Mouse (Mus musculus): ENCODE measurements at regions not wholly inside any gene's neighbourhood (a gene's known extent, or its start where the extent isn't known, plus 50 kb on each side); places are given as distances from the start of the nearest gene placed in this dataset.

DNA sequence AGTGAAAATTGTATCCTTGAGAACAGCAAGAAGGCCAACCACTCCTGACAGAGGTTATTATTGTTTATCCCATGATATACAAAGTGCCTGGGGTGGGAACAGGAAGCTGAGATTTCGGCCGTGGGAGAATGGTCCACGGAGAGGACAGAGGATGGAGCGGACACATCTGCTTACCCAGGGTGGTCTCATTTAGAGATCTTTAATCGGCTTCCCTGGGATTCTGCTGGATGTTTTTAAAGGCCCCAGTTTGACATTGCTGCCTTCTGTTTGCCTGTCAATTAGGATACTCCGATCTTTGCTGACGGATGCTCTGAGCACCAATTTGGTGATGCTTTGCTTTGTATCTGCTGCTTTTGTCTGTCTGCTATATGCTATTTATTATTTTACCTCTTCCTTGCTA, 803.5 kb downstream of the Tmem132b start:
- no peak for DNase-seq (ENCODE audit: low spot score)

DNA sequence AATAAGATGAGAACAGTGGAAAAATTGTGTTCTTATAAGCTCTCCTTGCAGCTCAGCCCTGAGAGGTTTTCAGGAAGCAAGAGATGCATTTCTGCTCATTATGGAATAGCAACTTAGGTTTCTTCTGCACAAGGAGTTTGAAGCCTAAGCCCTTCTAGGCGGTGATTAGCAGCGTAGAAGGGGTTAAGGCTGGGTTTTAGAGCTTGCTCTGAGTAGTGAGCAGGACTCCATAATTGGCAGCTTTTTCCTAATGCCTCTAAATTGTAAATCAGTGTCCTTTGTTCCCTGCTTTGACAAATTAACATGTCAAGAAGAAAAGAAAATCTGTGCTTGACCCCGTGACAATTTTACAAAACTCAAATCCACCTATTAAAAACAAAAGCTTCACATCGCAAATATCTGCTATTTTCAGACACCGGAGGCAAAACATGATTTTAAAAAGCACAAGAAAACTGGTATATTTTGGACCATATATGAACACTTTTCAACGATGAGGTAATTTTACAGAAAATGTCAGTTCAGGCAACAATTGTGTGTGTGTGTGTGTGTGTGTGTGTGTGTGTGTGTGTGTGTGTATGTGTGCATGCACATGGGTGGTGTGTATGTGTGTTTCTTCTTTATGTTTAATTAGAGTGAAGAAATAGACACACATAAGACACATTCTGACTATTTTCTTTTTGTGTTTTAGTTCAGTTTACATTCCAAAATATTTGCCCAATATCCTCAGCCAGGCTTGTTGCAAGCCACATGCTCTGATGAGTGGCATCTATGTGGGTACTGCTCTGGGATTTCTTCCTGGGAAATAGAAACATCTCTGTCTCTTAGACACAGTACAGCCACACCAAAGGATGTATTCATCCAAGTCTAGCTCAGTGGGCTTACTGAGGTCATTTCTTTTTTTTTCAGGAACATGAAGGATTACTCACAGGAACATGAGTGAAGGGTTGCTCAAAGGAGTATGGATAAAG, 804.3 kb downstream of the Tmem132b start:
- DNase-seq (ENCODE audit: low spot score), result no peak

DNA sequence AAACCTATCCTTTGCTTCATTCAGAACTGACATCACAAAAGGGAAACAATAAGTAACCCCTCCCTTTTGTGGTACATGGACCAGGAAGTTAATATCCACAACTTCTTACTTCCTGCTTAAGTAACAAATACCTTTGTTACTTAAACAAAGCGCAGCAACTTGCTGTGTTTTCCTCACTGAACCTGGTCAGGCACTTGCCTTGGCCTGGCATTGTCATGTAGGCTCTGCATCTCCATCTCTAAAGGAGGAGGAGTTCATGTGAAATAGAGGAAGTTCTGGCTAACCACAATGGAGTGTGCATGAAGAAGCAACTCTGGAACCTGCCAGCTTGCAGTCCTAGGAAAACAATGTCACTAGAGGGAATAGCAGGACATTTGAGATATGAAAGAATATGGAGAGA, 806.3 kb downstream of the Tmem132b start:
- DNase-seq (ENCODE audit: low spot score), result no peak

DNA sequence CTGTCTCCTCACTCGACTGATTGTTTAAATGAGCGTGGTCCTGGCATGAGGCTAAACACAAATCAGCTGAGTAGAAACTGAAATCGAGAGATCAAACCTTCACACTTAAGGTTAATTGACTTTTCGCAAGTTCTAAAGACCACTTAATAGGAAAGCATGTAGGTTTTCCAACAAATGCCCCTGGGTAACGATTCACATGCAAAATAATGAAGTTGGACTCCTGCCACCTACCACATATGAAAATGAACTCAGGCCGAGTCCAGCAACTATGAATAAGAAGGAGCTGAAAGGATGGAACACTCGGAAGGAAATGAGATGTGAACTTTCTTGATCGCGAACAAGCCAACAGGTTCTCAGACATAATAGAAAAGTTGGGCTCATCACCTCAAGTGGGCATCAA, 812.0 kb downstream of the Tmem132b start:
- no peak for DNase-seq (ENCODE audit: low spot score)

DNA sequence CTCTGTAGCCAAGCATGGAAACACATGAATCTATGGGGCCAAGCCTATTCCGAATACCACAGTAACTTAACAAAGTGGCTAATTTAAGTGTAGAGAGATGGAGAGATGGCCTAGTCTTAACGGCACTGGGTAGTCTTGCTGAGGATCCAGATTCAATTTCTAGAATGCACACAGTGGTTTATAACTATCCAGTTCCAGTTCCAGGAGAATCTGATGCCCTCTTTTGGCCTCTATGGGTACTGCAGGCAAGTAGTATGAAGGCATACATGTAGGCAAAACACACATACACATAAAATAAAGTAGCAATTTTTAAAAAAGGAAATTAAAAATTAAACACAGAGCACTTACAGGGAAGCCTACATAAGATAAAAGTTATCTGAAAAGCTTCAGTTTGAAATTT, 819.4 kb downstream of the Tmem132b start:
- DNase-seq (ENCODE audit: low spot score), result no peak

DNA sequence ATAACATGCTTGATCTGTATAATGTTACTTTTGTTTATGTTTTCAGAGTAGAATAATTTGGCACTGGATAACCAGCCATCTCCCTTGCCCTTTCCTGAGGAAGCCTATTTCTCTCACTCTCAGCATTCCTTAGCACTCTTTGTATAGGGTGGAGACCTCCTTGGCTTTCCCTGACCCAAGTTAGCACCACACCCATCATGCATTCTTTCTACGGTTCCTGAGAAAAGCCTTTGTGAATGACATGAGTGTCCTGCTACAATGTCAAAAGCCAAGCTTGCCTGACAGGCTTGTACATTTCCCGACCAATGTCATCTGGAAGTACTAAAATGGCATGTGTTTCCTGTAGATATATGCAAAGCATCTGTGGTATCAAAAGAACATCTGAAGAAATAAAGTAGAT, 837.9 kb downstream of the Tmem132b start:
- DNase-seq (ENCODE audit: low spot score), result no peak

DNA sequence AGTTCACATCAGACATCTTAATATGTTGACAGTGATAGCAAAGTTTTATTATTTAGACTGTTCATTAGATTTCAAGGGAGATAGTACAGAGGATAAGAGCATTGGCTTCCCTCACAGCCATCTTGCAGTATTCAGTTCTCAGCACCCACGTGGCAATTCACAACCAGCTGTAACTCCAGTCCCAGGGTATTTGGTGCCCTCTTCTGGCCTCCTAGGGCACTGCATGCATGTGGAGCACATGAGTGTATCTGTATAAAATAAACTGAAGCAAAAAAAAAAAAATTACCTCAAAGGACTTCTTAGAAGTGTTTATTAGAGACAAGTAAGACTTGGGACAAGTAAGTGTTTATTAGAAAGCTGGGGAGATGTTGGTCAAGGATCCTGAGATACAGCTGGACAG, 849.3 kb upstream of the Tmem132c start:
- DNase-seq (ENCODE audit: low spot score), result no peak

DNA sequence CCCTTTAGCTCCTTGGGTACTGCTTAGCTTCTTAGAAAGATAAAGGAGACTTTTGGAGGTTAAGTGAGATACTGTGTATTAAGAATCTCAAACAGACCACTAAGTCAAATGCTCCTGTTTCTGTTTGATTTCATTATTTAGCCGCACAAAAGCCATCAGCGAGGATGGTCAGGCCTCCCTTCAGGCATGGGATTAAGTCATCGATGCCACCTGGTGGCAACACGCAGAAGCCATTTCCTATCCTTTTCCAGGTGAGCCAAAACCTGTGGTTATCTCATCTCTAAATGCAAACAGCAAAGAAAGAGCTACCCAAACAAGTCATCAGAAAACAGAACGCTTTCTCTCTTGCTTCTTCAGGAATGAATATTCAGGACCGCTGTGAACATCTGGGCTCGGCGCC, 846.3 kb upstream of the Tmem132c start:
- no peak for DNase-seq (ENCODE audit: low spot score)

DNA sequence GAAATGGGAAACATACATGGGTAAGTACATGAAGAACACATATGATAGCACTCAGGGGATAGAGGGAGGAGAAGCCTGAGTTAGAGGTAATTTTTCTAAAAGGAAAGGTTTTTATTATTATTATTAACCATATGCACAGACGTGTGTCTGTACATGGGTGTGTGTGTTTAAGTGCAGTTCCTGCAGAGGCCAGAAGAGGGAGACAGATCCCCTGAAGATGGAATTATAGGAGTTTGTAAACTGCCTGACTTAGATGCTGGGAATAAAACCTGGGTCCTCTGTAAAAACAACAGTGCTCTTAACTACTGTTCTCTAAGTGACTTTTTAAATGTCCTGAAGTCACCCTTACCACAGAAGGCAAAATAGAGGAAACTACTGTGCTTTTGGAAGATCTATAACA, 809.9 kb upstream of the Tmem132c start:
- DNase-seq (ENCODE audit: low spot score), result no peak

DNA sequence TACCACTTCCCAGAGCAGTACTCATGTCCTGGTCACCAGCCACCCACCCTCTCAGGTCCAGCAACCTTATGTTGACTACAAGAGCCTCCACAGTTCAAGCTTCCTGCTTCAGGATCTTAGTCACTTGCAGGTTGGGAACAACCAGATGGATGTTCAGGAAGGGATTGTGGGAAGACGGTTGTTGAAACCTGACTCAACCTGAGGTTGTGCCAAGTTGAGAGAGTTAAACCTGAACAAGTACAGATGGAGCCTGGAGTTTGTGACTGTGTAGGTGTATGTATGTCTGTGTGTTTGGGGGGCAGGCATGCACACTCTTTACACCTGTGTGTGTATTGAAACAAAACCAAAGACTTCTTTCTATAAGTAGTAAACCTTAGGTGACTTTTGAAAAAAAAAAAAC, 802.9 kb upstream of the Tmem132c start:
- DNase-seq (ENCODE audit: low spot score), result no peak

DNA sequence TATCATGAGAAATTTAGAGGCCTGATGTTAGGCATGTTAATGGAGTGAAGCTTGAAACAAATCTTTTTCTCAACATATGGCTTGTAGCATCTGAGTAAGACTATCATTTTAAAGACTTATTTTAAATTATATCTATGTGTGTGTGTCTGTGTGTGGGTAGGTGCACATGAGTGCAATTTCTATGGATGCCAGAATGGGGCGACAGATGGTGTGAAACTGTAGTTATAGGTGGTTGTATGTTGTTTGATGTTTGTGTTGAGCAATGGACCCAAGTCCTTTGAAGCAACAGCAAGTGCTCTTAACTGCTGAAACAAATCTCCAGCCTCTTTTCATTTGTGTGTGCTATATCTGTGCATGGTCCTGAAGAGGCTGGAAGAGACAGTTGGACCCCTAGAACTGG, 801.1 kb upstream of the Tmem132c start:
- DNase-seq (ENCODE audit: low spot score), result no peak

DNA sequence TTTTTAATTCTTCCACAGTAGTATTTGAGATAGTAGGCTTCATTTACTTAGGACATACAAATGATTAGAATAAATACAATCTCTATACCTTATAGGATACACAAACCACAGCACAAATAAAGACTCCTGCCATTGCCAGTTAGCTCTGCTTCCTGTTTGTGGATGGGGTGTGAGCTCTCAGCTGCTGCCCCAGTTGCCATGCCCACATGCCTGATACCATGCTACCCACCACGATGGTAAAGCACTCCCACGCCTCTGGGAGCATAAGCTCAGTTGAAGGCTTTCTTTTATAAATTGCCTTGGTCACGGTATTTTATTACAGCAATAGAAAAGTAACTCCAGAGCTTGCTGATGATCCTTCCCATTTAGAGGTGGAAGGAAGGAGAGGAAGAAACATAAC, 765.8 kb upstream of the Tmem132c start:
- DNase-seq (ENCODE audit: low spot score), result no peak

DNA sequence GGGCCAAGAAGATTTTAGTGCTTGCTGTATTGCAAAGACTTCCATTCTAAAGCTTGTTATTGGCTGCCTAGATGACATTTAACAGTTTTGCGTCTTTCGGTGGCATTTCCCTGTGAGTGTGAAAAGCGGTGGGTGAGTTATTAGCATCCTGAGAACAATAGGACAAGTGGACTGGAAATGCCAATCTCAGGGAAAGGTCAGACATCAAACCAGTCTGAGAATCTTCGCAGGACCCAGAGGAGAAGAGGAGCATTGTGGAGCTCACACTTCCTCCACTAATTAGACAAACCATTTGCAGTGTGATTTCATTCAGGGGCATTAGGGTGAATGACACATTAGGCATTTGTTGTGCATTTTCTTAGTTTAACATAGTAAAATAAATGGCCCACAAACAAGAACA, 719.5 kb upstream of the Tmem132c start:
- DNase-seq (ENCODE audit: low spot score), result no peak

DNA sequence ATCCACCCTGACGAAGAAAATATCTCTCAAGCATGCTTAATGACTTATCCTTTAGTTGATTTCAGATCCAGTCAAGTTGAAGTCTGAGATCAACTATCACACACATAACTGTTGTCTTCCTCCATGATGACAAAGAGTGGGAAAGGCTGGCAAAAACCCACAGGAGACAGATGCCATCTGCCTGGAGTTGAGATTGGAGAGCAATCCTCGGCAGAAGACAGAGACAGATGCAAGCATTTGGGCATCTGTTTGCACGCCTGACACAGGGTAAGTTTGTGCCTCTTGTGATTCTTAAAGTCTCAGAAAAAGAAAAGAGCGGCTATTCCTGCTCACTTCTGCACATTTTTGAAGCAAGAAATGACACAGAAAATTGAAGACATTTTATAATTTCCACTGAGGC, 715.7 kb upstream of the Tmem132c start:
- no peak for DNase-seq (ENCODE audit: low spot score)

DNA sequence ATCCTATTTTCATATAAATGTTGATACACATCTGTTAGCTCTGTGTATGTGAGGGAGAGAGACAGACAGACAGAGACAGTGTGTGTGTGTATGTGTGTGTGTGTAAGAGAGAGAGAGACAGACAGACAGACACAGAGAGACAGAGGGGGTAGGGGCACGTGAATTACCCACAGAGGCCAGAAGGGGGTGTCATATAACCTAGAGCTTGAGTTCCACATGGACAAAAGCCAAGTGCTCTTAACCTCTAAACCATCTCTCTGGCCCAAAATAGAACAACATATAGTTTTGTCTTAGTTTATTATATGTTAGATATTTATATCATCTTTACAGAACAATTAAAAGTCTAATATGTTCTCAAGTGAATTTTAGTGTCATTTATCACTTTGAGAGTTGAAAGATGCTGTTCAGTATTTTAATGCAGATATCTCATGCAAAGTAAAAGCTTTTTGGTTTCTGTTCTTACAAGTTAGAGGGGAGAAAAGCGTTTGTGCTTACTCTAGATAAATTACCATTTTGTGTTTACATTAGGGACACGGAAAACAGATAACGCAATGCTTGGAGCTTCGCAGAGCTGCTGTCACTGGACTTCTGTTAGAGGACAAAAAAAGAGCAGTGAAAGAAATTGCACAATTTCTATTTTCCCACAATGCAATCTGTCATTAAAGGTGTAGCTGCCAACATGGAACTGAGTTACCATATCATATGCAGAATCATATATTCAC, 710.6 kb upstream of the Tmem132c start:
- no peak for DNase-seq (ENCODE audit: low spot score)

DNA sequence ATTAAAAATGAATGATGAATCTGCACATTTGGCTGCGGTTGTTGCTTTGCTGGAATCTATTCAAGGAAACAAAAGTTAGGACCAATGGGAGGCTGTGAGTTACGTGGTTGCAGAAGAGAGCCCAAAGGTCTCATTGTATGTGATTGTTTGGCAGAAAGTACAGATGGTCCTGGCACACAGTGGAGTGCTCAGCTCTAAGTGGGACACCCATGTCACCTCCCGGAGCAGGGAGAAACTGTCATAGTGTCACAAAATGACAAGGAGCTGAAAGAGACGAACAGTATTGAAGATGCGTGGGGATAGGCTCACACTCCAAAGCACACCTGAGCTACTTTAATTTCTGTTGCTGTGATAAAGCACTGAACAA, 710.1 kb upstream of the Tmem132c start:
- no peak for DNase-seq (ENCODE audit: low spot score)

DNA sequence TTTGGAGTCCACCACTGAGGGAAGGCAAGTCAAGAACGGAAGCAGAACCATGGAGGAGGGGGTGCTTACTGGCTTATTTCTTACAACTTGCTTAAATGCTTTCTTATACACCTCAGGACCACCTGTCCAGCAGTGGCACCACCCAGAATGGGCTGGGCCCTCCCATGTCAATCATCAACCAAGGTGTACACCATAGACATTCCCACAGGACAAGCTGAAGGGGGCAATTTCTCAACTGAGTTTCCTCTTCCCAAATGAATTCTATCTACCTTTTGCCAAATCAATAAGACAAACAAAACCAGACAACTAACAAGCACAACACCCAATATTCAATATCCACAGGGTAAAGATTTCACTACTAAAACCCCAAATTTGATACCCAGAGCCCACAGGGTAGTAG, 709.6 kb upstream of the Tmem132c start:
- DNase-seq (ENCODE audit: low spot score), result no peak

DNA sequence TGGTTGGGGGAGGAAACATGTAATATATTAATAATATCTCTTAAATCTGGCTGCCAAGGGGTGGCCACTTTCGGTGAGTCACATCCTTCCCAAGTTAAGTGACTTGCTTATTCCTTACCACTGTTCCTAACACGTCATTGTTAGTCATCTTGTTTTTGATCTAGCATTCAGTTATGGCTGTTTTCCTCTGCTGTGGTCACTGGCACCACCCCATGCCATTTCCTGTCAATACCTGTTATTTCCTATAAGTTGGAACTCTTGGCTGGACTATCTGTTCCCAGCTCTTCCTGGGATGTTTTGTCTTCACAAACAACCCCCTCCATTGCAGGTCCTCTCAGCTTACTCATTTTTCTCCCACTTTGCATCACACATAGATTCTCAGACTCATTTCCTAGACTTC, 703.5 kb upstream of the Tmem132c start:
- no peak for DNase-seq (ENCODE audit: low spot score)

DNA sequence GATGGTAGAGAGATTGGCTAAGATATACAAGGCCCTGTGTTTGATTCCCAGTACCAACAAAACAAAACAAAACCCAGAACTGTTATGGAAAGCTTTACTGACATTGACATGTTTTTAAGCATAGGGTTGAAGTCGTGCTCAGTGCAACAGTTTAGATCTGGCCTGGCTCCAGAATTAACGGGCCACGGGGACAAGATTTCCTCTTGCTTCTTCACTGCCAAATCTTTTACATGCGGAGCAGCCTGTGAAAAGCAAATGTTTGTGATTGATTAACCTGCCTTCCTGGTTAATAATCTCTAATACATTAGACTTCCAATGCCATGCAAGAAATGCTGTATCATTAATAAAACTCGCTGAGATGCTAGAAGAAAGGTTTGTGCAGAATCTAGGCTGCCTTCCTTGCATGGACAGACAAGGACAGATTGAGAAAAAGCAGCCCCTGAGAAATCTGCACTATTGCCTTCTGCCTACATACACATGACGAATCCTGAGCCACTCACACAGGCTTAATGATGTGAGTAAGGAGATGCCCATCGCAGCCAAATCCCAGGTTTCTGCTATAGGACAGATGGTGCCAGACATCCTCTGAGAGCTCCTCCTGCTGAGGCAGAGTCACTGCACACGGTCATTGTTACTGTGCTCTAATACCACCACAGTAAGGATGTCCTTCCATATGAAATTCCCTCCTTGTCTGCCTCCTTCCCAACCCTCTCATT, 697.2 kb upstream of the Tmem132c start:
- no peak for DNase-seq (ENCODE audit: low spot score)

DNA sequence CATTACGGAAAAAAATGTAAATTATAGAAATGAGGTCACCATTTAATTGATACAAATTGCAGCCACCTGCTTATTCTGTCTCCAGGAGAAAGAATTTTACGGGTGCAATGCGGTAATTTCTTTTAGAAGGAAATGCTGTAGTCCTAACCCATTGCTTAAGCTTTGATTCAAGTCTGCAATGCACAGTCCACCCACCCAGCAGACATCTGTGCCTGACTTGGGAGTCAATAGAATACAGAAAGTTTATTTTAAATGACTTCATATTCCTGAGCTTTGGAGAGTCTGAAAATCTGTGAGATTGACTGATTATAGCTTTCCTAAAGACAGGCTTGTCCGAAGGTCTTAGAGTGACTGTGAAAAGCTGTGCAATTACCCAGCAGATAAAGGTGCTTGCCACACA, 693.8 kb upstream of the Tmem132c start:
- DNase-seq (ENCODE audit: low spot score), result no peak

DNA sequence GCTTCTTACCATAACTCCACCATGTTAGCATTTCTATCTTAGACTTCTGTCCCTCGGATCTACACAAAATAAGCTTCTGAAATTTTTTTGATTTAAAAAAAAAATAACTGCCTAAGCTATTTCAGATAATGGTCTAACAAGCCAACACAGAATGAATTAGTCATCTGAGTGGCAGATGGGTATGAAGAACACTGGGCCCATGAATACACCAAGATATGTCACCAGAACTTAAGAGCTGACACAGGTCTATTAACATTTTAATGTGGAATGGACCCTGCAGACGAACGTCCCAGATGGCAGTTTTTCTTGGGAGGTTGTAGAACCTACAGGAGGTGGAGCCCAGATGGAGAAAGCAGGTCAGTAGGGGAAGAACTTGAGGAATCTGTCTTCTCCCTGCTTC, 689.9 kb upstream of the Tmem132c start:
- no peak for DNase-seq (ENCODE audit: low spot score)

DNA sequence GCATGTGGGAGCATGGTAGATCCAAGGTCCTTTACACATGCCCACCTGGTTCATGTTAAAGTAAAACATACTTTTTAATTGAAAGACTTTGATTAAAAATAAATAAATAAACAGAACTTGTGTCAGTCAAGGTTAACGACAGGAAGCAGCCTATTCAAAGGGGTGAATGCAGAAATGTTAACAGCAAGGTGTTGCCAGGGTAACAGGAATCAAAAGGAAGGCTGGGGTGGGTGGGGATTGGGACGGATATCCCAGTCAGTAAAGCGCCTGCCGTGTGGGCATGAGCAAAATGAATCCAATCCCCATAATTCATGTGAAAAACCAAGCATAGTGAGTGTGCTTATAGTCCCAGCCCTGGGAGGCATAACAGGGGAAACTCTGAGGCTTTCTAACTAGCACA, 682.6 kb upstream of the Tmem132c start:
- no peak for DNase-seq (ENCODE audit: low spot score)

DNA sequence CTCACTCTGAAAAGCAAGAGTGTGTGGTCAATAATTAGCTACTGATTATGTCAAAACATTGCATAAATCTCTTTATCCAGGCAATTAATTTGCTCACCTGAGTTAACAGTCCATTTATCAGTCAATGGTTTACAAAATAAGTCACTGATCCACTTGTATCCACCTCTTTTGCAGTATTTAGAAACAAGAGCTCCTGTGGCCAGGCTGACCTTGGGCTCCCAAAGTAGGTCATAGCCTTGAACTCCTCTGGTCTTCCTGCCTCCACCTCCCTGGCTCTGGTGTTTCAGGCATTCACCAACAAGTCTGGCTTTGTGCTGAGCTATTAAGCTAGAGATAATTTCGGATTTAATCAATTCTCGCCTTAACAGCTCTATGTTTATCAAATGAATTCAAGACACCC, 675.8 kb upstream of the Tmem132c start:
- no peak for DNase-seq (ENCODE audit: low spot score)
